Mouse (Mus musculus): ENCODE results near the gene Ank2. TPM values are rescaled to one million over a fixed set of nuclear protein-coding genes. Genes with fewer than 3 reads are reported as not detected.
"Not testable (repeated sequence)": the region's sequence is repeated elsewhere in the genome, so short reads cannot be mapped to it uniquely, and the experiment has no call there.

The Ank2 gene
- polyA plus RNA-seq, 1 experiment: 1.1 TPM

- Histone ChIP-seq H3K4me1 (ENCODE audit: control insufficient read depth, insufficient read depth, insufficient read length, low read length) (no peaks in the 10 kb centered on the region), H3K4me3 (ENCODE audit: low read depth, low read length) (no peak overlapping the region), H3K36me3 (ENCODE audit: control insufficient read depth, insufficient read depth, low read length) (no peaks in the 10 kb centered on the region), H3K27me3 (ENCODE audit: control insufficient read depth, insufficient read depth, low read length) (no peaks in the 10 kb centered on the region), H3K27ac (ENCODE audit: insufficient read depth, low read depth, low read length) (no peak overlapping the region)
- no peak for TF ChIP-seq CTCF (IDR thresholded peaks at IDR 0.05; ENCODE audit: extremely low read depth, insufficient read length, insufficient replicate concordance, low read depth, low read length)
- TF ChIP-seq POLR2A (IDR thresholded peaks at IDR 0.05; ENCODE audit: low read depth, low read length): no peak
- WGBS: 85% methylated on average over 10 of the region's 10 CpGs
These were observed 14.0 kb downstream of the Ank2 start for GRCm38 (mm10) chr3:127485174-127485573.

GRCm38 (mm10) chr3:127481658-127482057 lies 17.5 kb downstream of the Ank2 start:
- no peaks in the 10 kb centered on the region for H3K36me3 ChIP-seq (ENCODE audit: control insufficient read depth, insufficient read depth, low read length)
- no peak for TF ChIP-seq POLR2A (IDR thresholded peaks at IDR 0.05; ENCODE audit: low read depth, low read length)
- TF ChIP-seq CTCF (IDR thresholded peaks at IDR 0.05; ENCODE audit: extremely low read depth, insufficient read length, insufficient replicate concordance, low read depth, low read length): no peak
- no peak overlapping the region for H3K4me3 ChIP-seq (ENCODE audit: low read depth, low read length)
- 55% methylated on average over 6 of the region's 6 CpGs for WGBS
- H3K27ac ChIP-seq (ENCODE audit: insufficient read depth, low read depth, low read length): no peak overlapping the region
- H3K4me1 ChIP-seq (ENCODE audit: control insufficient read depth, insufficient read depth, insufficient read length, low read length): no peaks in the 10 kb centered on the region
- no peaks in the 10 kb centered on the region for H3K27me3 ChIP-seq (ENCODE audit: control insufficient read depth, insufficient read depth, low read length)

- not testable (repeated sequence) for H3K4me1 ChIP-seq (ENCODE audit: control insufficient read depth, insufficient read depth, insufficient read length, low read length); H3K36me3 ChIP-seq (ENCODE audit: control insufficient read depth, insufficient read depth, low read length); H3K4me3 ChIP-seq (ENCODE audit: low read depth, low read length); H3K27me3 ChIP-seq (ENCODE audit: control insufficient read depth, insufficient read depth, low read length); H3K27ac ChIP-seq (ENCODE audit: insufficient read depth, low read depth, low read length)
- 30% methylated on average over 5 of the region's 5 CpGs for WGBS
These were observed 18.8 kb downstream of the Ank2 start for GRCm38 (mm10) chr3:127480369-127480768.

DNA sequence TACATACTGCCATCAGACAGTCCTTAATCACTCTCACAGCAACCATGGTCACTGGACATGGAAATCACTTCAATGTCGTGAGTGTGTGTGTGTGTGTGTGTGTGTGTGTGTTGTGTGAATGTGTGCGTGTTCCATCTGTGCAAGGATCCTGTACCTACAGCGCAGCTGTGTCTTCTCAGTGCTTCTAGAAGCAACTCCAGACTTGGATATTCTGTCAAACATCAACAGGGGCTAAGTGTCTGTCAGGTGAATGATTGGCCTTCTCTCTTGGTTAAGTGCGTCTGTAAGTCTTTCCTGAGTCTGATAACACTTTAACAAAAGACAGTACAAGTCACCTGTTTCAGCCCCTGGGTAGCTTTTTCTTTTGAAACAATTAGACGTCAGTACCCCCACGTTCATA lies 25.0 kb downstream of the Ank2 start:
- no peak for TF ChIP-seq CTCF (IDR thresholded peaks at IDR 0.05; ENCODE audit: extremely low read depth, insufficient read length, insufficient replicate concordance, low read depth, low read length)
- no peak for TF ChIP-seq POLR2A (IDR thresholded peaks at IDR 0.05; ENCODE audit: low read depth, low read length)
- Histone ChIP-seq H3K27ac (ENCODE audit: insufficient read depth, low read depth, low read length) (no peak overlapping the region), H3K4me1 (ENCODE audit: control insufficient read depth, insufficient read depth, insufficient read length, low read length) (peaks cover 2% of the 10 kb centered on the region; the same call in 1 of the 2 replicates), H3K4me3 (ENCODE audit: low read depth, low read length) (no peak overlapping the region), H3K27me3 (ENCODE audit: control insufficient read depth, insufficient read depth, low read length) (no peaks in the 10 kb centered on the region), H3K36me3 (ENCODE audit: control insufficient read depth, insufficient read depth, low read length) (no peaks in the 10 kb centered on the region)
- WGBS: 39% methylated on average over 6 of the region's 6 CpGs

DNA sequence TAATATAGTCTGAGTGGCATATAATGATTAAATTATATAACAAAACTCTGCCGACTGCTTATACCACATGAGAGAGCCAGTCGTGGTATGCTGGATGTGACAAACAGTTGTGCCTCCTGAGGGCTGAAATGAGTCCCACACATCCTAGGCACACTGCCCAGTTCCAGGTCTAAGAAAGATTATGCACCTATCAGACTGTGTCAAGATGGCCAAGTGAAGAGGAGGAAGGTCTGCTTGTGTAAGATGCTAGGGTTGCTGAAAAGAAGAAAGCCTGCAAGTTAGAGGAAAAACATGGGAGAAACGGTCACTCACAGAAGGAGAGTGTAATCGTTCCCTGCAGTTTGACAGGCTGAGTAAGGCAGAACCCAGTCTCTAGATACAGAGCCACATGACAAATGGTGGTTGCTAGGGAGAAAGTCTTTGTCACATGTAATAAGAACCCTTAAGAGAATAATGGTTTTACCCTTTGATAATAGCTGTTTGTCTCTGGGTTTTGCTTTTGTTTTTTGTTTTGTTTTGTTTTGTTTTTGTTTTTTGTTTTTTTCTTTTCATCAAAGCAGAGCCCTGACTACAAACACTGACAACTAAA lies 29.9 kb downstream of the Ank2 start:
- Histone ChIP-seq H3K4me3 (ENCODE audit: low read depth, low read length) (no peak overlapping the region), H3K27me3 (ENCODE audit: control insufficient read depth, insufficient read depth, low read length) (no peaks in the 10 kb centered on the region), H3K27ac (ENCODE audit: insufficient read depth, low read depth, low read length) (no peak overlapping the region), H3K36me3 (ENCODE audit: control insufficient read depth, insufficient read depth, low read length) (no peaks in the 10 kb centered on the region), H3K4me1 (ENCODE audit: control insufficient read depth, insufficient read depth, insufficient read length, low read length) (no peaks in the 10 kb centered on the region)
- TF ChIP-seq CTCF (IDR thresholded peaks at IDR 0.05; ENCODE audit: extremely low read depth, insufficient read length, insufficient replicate concordance, low read depth, low read length) (no peak), POLR2A (IDR thresholded peaks at IDR 0.05; ENCODE audit: low read depth, low read length) (no peak)
- WGBS: 58% methylated on average over 4 of the region's 4 CpGs

GRCm38 (mm10) chr3:127468569-127468968 lies 30.6 kb downstream of the Ank2 start:
- no peaks in the 10 kb centered on the region for H3K27me3 ChIP-seq (ENCODE audit: control insufficient read depth, insufficient read depth, low read length)
- H3K4me3 ChIP-seq (ENCODE audit: low read depth, low read length): no peak overlapping the region
- H3K4me1 ChIP-seq (ENCODE audit: control insufficient read depth, insufficient read depth, insufficient read length, low read length): no peaks in the 10 kb centered on the region
- H3K36me3 ChIP-seq (ENCODE audit: control insufficient read depth, insufficient read depth, low read length): no peaks in the 10 kb centered on the region
- TF ChIP-seq POLR2A (IDR thresholded peaks at IDR 0.05; ENCODE audit: low read depth, low read length) (no peak), CTCF (IDR thresholded peaks at IDR 0.05; ENCODE audit: extremely low read depth, insufficient read length, insufficient replicate concordance, low read depth, low read length) (no peak)
- no peak overlapping the region for H3K27ac ChIP-seq (ENCODE audit: insufficient read depth, low read depth, low read length)
- 66% methylated on average over 8 of the region's 8 CpGs for WGBS

DNA sequence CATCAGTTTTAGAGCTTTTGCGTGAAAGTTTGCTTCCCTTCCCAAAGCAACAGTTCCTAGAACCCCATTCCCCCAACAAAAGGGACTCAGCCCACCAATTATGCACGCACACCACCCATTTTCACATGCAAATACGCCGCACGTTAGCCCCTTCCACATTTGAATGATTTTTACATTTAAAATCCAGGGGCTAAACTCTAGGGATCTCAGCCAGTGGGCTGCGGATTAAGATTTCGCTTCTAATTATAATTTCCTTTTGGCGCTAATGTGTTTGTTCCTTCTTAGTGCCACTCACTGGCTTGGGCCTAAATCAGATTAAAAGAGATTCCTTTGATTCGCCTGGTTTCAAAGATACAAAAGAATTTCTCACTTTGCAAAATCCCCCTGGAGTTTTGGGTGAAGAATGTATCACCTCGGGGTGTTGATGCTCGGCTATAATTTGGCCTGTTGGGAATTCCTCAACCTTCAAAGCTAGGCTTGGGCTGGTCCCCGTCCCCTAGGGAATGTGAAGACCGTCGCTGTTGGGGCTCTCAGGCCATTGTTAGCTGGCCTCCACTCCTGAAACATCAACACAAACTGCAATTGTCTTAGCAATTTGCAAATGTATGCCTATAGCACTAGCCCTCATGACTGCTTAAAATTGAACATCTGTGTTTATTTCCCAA lies 35.2 kb downstream of the Ank2 start:
- Histone ChIP-seq H3K36me3 (ENCODE audit: control insufficient read depth, insufficient read depth, low read length) (no peaks in the 10 kb centered on the region), H3K4me3 (ENCODE audit: low read depth, low read length) (no peak overlapping the region), H3K27me3 (ENCODE audit: control insufficient read depth, insufficient read depth, low read length) (no peaks in the 10 kb centered on the region), H3K4me1 (ENCODE audit: control insufficient read depth, insufficient read depth, insufficient read length, low read length) (peaks cover 2% of the 10 kb centered on the region; the same call in 1 of the 2 replicates), H3K27ac (ENCODE audit: insufficient read depth, low read depth, low read length) (no peak overlapping the region)
- TF ChIP-seq CTCF (IDR thresholded peaks at IDR 0.05; ENCODE audit: extremely low read depth, insufficient read length, insufficient replicate concordance, low read depth, low read length): no peak
- TF ChIP-seq POLR2A (IDR thresholded peaks at IDR 0.05; ENCODE audit: low read depth, low read length): no peak
- 83% methylated on average over 14 of the region's 14 CpGs for WGBS

All from small intestine, adult 2 months (tissue).